Mouse (Mus musculus) stomach, embryonic 15.5 days (tissue): ENCODE measurements around the gene Mms19. TPM values are rescaled to one million over a fixed set of nuclear protein-coding genes. Genes with fewer than 3 reads are reported as not detected.

ENCODE experiments used
- ATAC-seq: fragments of 200-750 bp; cut with Nextera tagmentation; 2 replicates; pipeline ENCODE4 v1.8.0; 2017; ENCODE audit warnings: low read depth, moderate number of reproducible peaks, moderate TSS enrichment; ENCODE audit not compliant: insufficient read depth, low FRiP score
- H3K27ac ChIP-seq: fragments of 300-500 bp; sonication (generic); 2 replicates; pipeline ENCODE4 v1.5.1; 2015; ENCODE audit warnings: mild to moderate bottlenecking, inconsistent platforms
- H3K27me3 ChIP-seq: fragments of 300-500 bp; sonication (generic); replicated peaks from 2 replicates; pipeline ENCODE4 v1.6.1; 2015; ENCODE audit warnings: inconsistent platforms
- H3K36me3 ChIP-seq: fragments of 300-500 bp; sonication (generic); 2 replicates; pipeline ENCODE4 v1.6.1; 2015; ENCODE audit warnings: inconsistent platforms
- H3K4me1 ChIP-seq: fragments of 300-500 bp; sonication (generic); 2 replicates; pipeline ENCODE4 v1.6.1; 2015; ENCODE audit warnings: inconsistent platforms
- H3K4me2 ChIP-seq: fragments of 300-500 bp; sonication (generic); 2 replicates; pipeline ENCODE4 v1.6.1; 2015; ENCODE audit warnings: mild to moderate bottlenecking, inconsistent platforms
- H3K4me3 ChIP-seq: fragments of 300-500 bp; sonication (generic); replicated peaks from 2 replicates; pipeline ENCODE4 v1.5.1; 2015; ENCODE audit warnings: inconsistent platforms
- H3K9ac ChIP-seq: fragments of 300-500 bp; sonication (generic); 2 replicates; pipeline ENCODE4 v1.6.1; 2015; ENCODE audit warnings: inconsistent platforms
- H3K9me3 ChIP-seq: fragments of 300-500 bp; sonication (generic); 2 replicates; pipeline ENCODE4 v1.6.1; 2016; ENCODE audit warnings: inconsistent platforms
- WGBS: fragments of 180-500 bp; shearing (Covaris S2); methylation state at CpG from one replicate; pipeline ENCODE4 v1.1.7; 2015; 5-methylcytosine and 5-hydroxymethylcytosine counted together
- polyA plus RNA-seq: library from polyadenylated mRNA; unstranded; fragments of >200 nt; fragmentation: Nextera tagmentation; extraction: Ambion mirVana; gene quantifications from 2 replicates; pipeline ENCODE4 v1.2.1, GENCODE M21; 2015

Mms19 gene
- polyA plus RNA-seq, 1 experiment from 2014 or later, result 28.2 TPM

GRCm38 (mm10) chr19:41994023-41994422 is 13.1 kb upstream of the Mms19 start:
- Histone ChIP-seq H3K27ac (0 out of 2 replicates have a peak overlapping the region, but pooled peaks have one; percentile 18), H3K27me3 (no peaks in the 10 kb centered on the region), H3K36me3 (no peaks in the 10 kb centered on the region), H3K9ac (no peak overlapping the region), H3K4me3 (no peak overlapping the region), H3K9me3 (no peaks in the 10 kb centered on the region), H3K4me1 (peaks cover 19% of the 10 kb centered on the region), H3K4me2 (no peak overlapping the region)
- WGBS, result 84% methylated on average over 7 of the region's 7 CpGs
- no peak for ATAC-seq

GRCm38 (mm10) chr19:41993484-41993883 is 12.5 kb upstream of the Mms19 start:
- Histone ChIP-seq H3K9me3 (no peaks in the 10 kb centered on the region), H3K27me3 (no peaks in the 10 kb centered on the region), H3K4me1 (peaks cover 15% of the 10 kb centered on the region), H3K9ac (no peak overlapping the region), H3K4me2 (no peak overlapping the region), H3K4me3 (no peak overlapping the region), H3K27ac (peak overlapping the region; percentile 18; the same call in 1 of the 2 replicates), H3K36me3 (no peaks in the 10 kb centered on the region)
- 40% methylated on average over 6 of the region's 6 CpGs for WGBS
- no peak for ATAC-seq

- 63% methylated on average over 2 of the region's 2 CpGs for WGBS
- Histone ChIP-seq H3K27ac (peak overlapping the region; percentile 18; the same call in 1 of the 2 replicates), H3K4me1 (peaks cover 15% of the 10 kb centered on the region), H3K9me3 (no peaks in the 10 kb centered on the region), H3K4me3 (no peak overlapping the region), H3K9ac (no peak overlapping the region), H3K36me3 (no peaks in the 10 kb centered on the region), H3K4me2 (no peak overlapping the region), H3K27me3 (no peaks in the 10 kb centered on the region)
- ATAC-seq, result no peak
These were observed 12.0 kb upstream of the Mms19 start for GRCm38 (mm10) chr19:41992971-41993370.

GRCm38 (mm10) chr19:41991926-41992477 is 11.0 kb upstream of the Mms19 start:
- Histone ChIP-seq H3K9ac (no peak overlapping the region), H3K27me3 (no peaks in the 10 kb centered on the region), H3K4me1 (peaks cover 15% of the 10 kb centered on the region), H3K36me3 (no peaks in the 10 kb centered on the region), H3K9me3 (no peaks in the 10 kb centered on the region), H3K27ac (no peak overlapping the region), H3K4me3 (no peak overlapping the region), H3K4me2 (no peak overlapping the region)
- no peak for ATAC-seq
- 44% methylated on average over 6 of the region's 6 CpGs for WGBS

- peaks cover 15% of the 10 kb centered on the region for H3K4me1 ChIP-seq
- no peak overlapping the region for H3K4me3 ChIP-seq
- no peak overlapping the region for H3K27ac ChIP-seq
- H3K36me3 ChIP-seq, result no peaks in the 10 kb centered on the region
- WGBS, result 71% methylated on average over 6 of the region's 6 CpGs
- no peak overlapping the region for H3K4me2 ChIP-seq
- H3K9ac ChIP-seq, result no peak overlapping the region
- no peak for ATAC-seq
- no peaks in the 10 kb centered on the region for H3K27me3 ChIP-seq
- H3K9me3 ChIP-seq, result no peaks in the 10 kb centered on the region
These were observed 8.9 kb upstream of the Mms19 start for GRCm38 (mm10) chr19:41989810-41990209.

- no peak overlapping the region for H3K27ac ChIP-seq
- H3K9ac ChIP-seq, result no peak overlapping the region
- no peak for ATAC-seq
- no peak overlapping the region for H3K4me2 ChIP-seq
- no peak overlapping the region for H3K4me3 ChIP-seq
- no peaks in the 10 kb centered on the region for H3K36me3 ChIP-seq
- 0 out of 2 replicates have a peak, but pooled peaks cover 6% of the 10 kb centered on the region for H3K4me1 ChIP-seq
- no peaks in the 10 kb centered on the region for H3K27me3 ChIP-seq
- 73% methylated on average over 4 of the region's 4 CpGs for WGBS
- H3K9me3 ChIP-seq, result no peaks in the 10 kb centered on the region
These were observed 6.2 kb upstream of the Mms19 start for GRCm38 (mm10) chr19:41987206-41987605.

- 95% methylated on average over 5 of the region's 5 CpGs for WGBS
- no peak for ATAC-seq
- no peak overlapping the region for H3K4me3 ChIP-seq
- no peak overlapping the region for H3K4me2 ChIP-seq
- no peaks in the 10 kb centered on the region for H3K27me3 ChIP-seq
- H3K36me3 ChIP-seq, result no peaks in the 10 kb centered on the region
- H3K9ac ChIP-seq, result no peak overlapping the region
- 0 out of 2 replicates have a peak, but pooled peaks cover 6% of the 10 kb centered on the region for H3K4me1 ChIP-seq
- H3K27ac ChIP-seq, result no peak overlapping the region
- H3K9me3 ChIP-seq, result no peaks in the 10 kb centered on the region
These were observed 5.0 kb upstream of the Mms19 start for GRCm38 (mm10) chr19:41985994-41986393.

GRCm38 (mm10) chr19:41982791-41983150 is 1.8 kb upstream of the Mms19 start:
- Histone ChIP-seq H3K27ac (no peak overlapping the region; the same call in 1 of the 2 replicates), H3K9me3 (no peaks in the 10 kb centered on the region)
- WGBS, result 9% methylated on average over 4 of the region's 4 CpGs

GRCm38 (mm10) chr19:41981931-41982790 is 1.2 kb upstream of the Mms19 start:
- no peak for ATAC-seq
- under 1% methylated on average over 74 of the region's 74 CpGs for WGBS
- 0 out of 2 replicates have a peak, but pooled peaks cover 6% of the 10 kb centered on the region for H3K4me1 ChIP-seq

More at GRCm38 (mm10) chr19:41982791-41983150, 1.8 kb upstream of the Mms19 start:
- Histone ChIP-seq H3K27me3 (no peaks in the 10 kb centered on the region), H3K4me1 (0 out of 2 replicates have a peak, but pooled peaks cover 6% of the 10 kb centered on the region), H3K4me2 (peak overlapping the region; percentile 91), H3K36me3 (no peaks in the 10 kb centered on the region), H3K9ac (no peak overlapping the region), H3K4me3 (peak overlapping the region; percentile 65)
- ATAC-seq, result no peak

GRCm38 (mm10) chr19:41981595-41981927 is 604 bp upstream of the Mms19 start, which contains the start of gene Ubtd1:
TSS of gene Ubtd1 (plus strand) at chr19:41981763.
- WGBS, result 1% methylated on average over 31 of the region's 33 CpGs
- H3K27me3 ChIP-seq, result no peaks in the 10 kb centered on the region
- no peaks in the 10 kb centered on the region for H3K36me3 ChIP-seq
- peak within 1 kb of the TSS; percentile 91 for H3K4me2 ChIP-seq
- peak within 1 kb of the TSS; percentile 91 for H3K27ac ChIP-seq
- peak within 1 kb of the TSS; percentile 65 for H3K4me3 ChIP-seq
- ATAC-seq, result no peak
- H3K9ac ChIP-seq, result peak within 1 kb of the TSS; percentile 82
- H3K4me1 ChIP-seq, result 0 out of 2 replicates have a peak, but pooled peaks cover 6% of the 10 kb centered on the region
- H3K9me3 ChIP-seq, result no peaks in the 10 kb centered on the region

More at GRCm38 (mm10) chr19:41981931-41982790, 1.2 kb upstream of the Mms19 start:
- Histone ChIP-seq H3K27ac (peak overlapping the region; percentile 91), H3K4me2 (peak overlapping the region; percentile 91), H3K36me3 (no peaks in the 10 kb centered on the region), H3K9me3 (no peaks in the 10 kb centered on the region), H3K4me3 (peak overlapping the region; percentile 65), H3K9ac (peak overlapping the region; percentile 82), H3K27me3 (no peaks in the 10 kb centered on the region)

- under 1% methylated on average over 16 of the region's 16 CpGs for WGBS
- Histone ChIP-seq H3K27ac (peak overlapping the region; percentile 89), H3K9me3 (no peaks in the 10 kb centered on the region), H3K4me2 (peak overlapping the region; percentile 82), H3K9ac (peak overlapping the region; percentile 76), H3K4me3 (peak overlapping the region; percentile 65), H3K4me1 (0 out of 2 replicates have a peak, but pooled peaks cover 6% of the 10 kb centered on the region), H3K36me3 (no peaks in the 10 kb centered on the region), H3K27me3 (no peaks in the 10 kb centered on the region)
- ATAC-seq, result no peak
These were observed 537 bp downstream of the Mms19 start for GRCm38 (mm10) chr19:41980422-41980818.
